Mouse (Mus musculus): ENCODE results near the gene Arih2. TPM values are rescaled to one million over a fixed set of nuclear protein-coding genes. Genes with fewer than 3 reads are reported as not detected.
A peak's percentile ranks its signal among the peaks of the same experiment; 100 is the strongest.

The Arih2 gene
- polyA plus RNA-seq, 1 experiment from 2014 or later: 40.4 TPM

DNA sequence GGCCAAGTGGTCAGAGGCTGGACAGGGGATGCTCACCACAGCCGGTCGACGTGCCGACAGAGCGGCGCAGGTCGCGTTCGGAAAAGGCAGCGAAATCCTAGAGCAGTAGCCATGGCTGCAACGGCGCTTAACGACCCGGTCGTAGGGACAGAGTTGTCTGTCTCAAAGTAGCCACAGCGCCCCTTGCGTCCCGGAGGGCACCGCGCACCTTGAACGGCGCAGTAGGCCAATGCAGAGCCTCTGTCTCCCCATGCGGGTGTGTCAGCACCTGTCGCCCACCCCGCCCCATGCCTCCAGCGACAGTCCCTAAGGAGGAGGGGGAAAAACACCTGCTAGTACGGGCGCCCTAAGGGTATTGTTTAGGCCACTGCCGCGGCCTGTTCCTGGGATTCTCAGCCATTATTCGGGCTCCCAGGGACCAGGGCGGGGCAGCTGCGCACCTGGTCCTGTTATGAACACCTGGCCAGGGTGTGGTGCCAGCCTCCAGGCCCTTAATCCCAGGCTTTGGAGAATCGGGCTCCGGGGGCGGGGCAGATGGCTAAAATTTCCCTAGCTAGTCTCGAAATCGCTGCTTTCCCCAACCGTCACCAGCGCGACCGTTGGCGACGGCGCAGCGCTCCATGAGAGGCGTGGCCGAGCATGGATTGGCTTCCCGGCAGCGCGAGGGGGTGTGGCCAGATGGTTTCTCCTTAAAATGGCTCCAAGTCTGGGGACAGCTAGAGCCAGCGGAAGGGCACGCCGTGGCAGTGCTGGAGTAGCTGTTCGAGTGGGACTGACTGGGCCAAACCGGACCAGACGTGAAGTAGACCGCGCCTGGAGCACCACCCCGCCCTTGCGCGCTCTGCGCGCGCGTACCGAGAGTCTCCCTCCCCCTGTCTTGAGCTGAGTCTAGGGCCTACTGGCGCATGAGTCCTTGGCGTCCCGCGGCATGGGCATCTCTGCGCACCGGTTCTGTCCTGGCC is 82.1 kb downstream of the Arih2 start, which contains the start of gene Ndufaf3:
Gene Ndufaf3 (minus strand): TSS at position 620 of the 962 bp plus-strand sequence.
- Histone ChIP-seq H3K9ac (peak within 1 kb of the TSS; percentile 89), H3K4me1 (peaks cover 73% of the 10 kb centered on the region), H3K27ac (peak within 1 kb of the TSS; percentile 95), H3K4me2 (peak within 1 kb of the TSS; percentile 96), H3K27me3 (replicated peaks) (no peaks in the 10 kb centered on the region), H3K4me3 (peak within 1 kb of the TSS; percentile 80), H3K9me3 (replicated peaks) (no peaks in the 10 kb centered on the region), H3K36me3 (peaks cover 52% of the 10 kb centered on the region)
- WGBS (ENCODE audit: insufficient replicate concordance): under 1% methylated on average over 73 of the region's 73 CpGs
- peak; percentile 80 for ATAC-seq

DNA sequence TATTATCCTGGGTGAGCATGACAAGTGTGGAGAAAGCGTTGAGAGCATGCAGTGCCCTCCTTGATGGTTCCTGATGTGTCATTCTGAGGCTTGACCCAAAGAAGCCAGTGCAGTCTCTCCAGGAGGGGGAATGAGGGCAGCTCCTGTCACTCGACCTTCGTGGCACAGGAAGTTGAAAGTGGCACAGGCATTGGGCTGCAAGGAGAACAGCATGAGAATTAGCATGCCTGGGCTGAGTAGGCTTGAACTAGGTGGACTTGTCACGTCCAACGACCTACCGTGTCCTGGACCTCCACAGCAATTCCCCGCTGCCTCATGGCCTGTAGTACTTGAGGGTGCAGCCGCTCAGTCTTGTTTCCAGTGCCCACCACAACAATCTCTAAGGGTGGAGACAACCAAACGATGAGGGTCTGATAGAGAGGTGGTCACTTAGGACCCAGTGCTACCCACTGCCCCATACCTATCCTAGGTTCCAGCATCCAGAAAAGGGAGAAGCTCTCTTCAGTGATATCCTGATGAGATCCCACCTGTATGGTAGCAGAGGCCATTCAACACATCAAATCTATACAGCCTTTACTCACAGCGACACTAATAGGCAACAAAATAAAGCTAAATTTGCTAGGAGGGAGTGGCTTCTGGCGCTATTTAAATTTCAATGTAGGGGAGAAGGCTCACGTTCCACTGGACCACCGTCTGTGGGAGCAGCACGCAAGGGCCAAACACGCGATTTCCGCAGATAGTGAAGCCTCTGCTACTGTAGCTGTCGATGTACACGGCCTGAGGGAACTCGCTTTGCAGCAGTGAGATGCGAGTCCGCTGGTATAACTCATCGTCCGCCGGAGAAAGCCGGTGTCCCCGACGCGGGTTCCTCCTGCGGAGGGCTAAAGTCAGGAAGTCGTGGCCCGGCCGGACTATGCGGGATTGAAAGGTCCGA is 83.0 kb downstream of the Arih2 start:
- H3K4me3 ChIP-seq: peak overlapping the region; percentile 80
- H3K9me3 ChIP-seq (replicated peaks): no peaks in the 10 kb centered on the region
- peak overlapping the region; percentile 96 for H3K4me2 ChIP-seq
- 8% methylated on average over 35 of the region's 35 CpGs for WGBS (ENCODE audit: insufficient replicate concordance)
- peak; percentile 0 for ATAC-seq
- H3K27me3 ChIP-seq (replicated peaks): no peaks in the 10 kb centered on the region
- peaks cover 82% of the 10 kb centered on the region for H3K4me1 ChIP-seq
- peak overlapping the region; percentile 95 for H3K27ac ChIP-seq
- H3K36me3 ChIP-seq: peaks cover 52% of the 10 kb centered on the region
- peak overlapping the region; percentile 89 for H3K9ac ChIP-seq

DNA sequence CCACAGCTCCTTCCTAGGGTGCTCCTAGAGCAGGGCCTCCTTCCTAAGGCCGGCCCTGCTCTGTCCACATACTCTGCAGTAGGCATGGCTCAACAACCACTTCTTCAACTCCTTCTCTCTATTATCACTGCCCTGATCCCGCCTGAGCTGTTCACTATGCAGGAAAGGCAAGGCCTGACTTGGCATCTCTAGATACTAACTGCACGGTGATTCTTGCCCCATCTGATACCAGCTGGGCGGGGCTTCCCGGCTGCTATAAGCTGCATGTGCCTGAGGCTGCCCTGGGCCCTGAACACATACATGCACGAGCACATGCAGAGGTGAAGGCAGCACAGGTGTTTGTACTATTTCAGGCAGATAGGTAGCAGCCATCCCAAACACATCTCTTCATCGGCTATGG is 85.1 kb downstream of the Arih2 start:
- 56% methylated on average over 7 of the region's 7 CpGs for WGBS (ENCODE audit: insufficient replicate concordance)
- Histone ChIP-seq H3K4me2 (peak overlapping the region; percentile 21; the same call in 1 of the 2 replicates), H3K27me3 (replicated peaks) (no peaks in the 10 kb centered on the region), H3K36me3 (peaks cover 54% of the 10 kb centered on the region), H3K27ac (0 out of 2 replicates have a peak overlapping the region, but pooled peaks have one; percentile 62), H3K9me3 (replicated peaks) (no peaks in the 10 kb centered on the region), H3K9ac (no peak overlapping the region), H3K4me1 (peaks cover 67% of the 10 kb centered on the region), H3K4me3 (0 out of 2 replicates have a peak overlapping the region, but pooled peaks have one; percentile 1)
- ATAC-seq: no peak

DNA sequence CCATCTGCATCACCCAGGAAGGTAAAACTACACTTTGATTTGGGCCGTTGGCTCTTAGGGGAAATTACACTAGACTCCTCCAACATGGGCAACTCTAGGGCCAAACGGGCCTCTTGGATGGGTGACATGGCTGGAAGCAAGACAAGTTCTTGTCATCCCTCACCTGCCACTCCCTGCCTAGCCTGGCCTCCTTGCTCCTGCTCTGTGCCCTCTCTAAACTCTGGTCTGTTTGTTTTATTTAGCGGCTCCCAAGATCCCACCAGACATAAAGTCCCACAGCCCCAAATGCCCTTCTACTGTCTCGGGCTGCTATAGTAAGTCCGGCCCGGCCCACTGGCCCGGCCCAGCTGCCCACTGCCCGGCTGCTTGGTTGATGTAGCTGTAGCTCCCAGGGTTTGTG is 85.5 kb downstream of the Arih2 start:
- no peaks in the 10 kb centered on the region for H3K27me3 ChIP-seq (replicated peaks)
- H3K27ac ChIP-seq: 0 out of 2 replicates have a peak overlapping the region, but pooled peaks have one; percentile 62
- no peaks in the 10 kb centered on the region for H3K9me3 ChIP-seq (replicated peaks)
- H3K4me2 ChIP-seq: peak overlapping the region; percentile 21
- no peak overlapping the region for H3K9ac ChIP-seq
- ATAC-seq: no peak
- peaks cover 59% of the 10 kb centered on the region for H3K36me3 ChIP-seq
- 0 out of 2 replicates have a peak overlapping the region, but pooled peaks have one; percentile 1 for H3K4me3 ChIP-seq
- WGBS (ENCODE audit: insufficient replicate concordance): 91% methylated on average over 8 of the region's 8 CpGs
- H3K4me1 ChIP-seq: peaks cover 62% of the 10 kb centered on the region

DNA sequence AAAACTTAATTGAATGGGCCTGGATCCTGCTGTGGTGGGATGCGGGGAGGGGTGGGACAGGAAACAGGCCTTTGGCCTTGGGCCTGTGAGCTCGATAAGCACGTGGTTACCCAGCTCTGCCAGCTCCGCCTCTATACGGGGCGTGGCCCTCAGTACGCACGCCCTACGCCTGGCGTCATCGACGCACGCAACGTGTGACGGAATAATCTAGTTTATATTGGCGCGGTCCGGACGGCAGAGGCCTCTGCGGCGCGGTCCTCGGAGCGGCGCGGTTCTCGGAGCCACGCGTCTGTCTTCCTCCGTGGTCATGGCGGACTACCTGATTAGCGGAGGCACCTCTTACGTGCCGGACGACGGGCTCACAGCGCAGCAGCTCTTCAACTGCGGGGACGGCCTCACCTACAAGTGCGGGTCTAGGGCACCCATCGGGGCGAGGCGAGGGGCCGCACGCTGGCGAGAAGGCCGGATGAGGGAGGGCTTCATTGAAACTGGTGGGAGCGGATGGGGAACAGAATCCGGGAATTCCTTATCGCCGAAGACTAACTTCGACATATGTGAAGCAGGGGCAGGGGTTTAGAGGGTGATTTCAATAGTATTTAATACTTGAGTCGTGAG is 88.9 kb downstream of the Arih2 start, which contains the start of gene Impdh2:
Gene Impdh2 (plus strand): TSS at position 60 of the 615 bp plus-strand sequence.
- peak within 1 kb of the TSS; percentile 86 for H3K9ac ChIP-seq
- peak; percentile 97 for ATAC-seq
- peaks cover 41% of the 10 kb centered on the region for H3K4me1 ChIP-seq
- peak within 1 kb of the TSS; percentile 90 for H3K4me2 ChIP-seq
- peaks cover 85% of the 10 kb centered on the region for H3K36me3 ChIP-seq
- peak within 1 kb of the TSS; percentile 78 for H3K27ac ChIP-seq
- WGBS (ENCODE audit: insufficient replicate concordance): under 1% methylated on average over 53 of the region's 53 CpGs
- H3K27me3 ChIP-seq (replicated peaks): no peaks in the 10 kb centered on the region
- H3K9me3 ChIP-seq (replicated peaks): no peaks in the 10 kb centered on the region
- peak within 1 kb of the TSS; percentile 77 for H3K4me3 ChIP-seq

DNA sequence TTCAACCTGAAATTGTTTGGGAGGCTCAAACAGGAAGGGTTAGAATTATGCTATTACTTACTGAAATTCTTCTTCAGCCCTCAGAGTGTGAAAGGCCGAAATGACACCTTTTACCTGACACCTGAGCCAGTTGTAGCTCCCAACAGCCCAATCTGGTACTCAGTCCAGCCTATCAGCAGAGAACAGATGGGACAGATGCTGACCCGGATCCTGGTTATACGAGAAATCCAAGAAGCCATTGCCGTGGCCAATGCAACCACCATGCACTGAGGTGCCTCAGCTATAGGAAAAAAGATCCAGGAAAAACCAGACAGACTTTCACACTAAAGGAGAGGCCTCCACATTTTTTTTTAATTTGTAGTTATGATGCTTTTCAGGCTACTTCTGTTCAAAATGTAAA is 90.0 kb downstream of the Arih2 start:
- Histone ChIP-seq H3K4me1 (peaks cover 34% of the 10 kb centered on the region), H3K9me3 (replicated peaks) (no peaks in the 10 kb centered on the region), H3K4me3 (no peak overlapping the region), H3K27me3 (replicated peaks) (no peaks in the 10 kb centered on the region), H3K9ac (no peak overlapping the region), H3K4me2 (no peak overlapping the region), H3K36me3 (peaks cover 85% of the 10 kb centered on the region), H3K27ac (no peak overlapping the region)
- ATAC-seq: no peak
- WGBS (ENCODE audit: insufficient replicate concordance): 77% methylated on average over 4 of the region's 4 CpGs

MicroRNA genes within 50 kb of the gene (microRNA counts, 519-probe panel; counts per million panel counts)
- 5,797 counts per million, percentile 90 among the panel's probes with 10 or more counts for microRNA mmu-miR-191
- 4,778 counts per million, percentile 83 among the panel's probes with 10 or more counts for microRNA mmu-miR-425

Small RNAs within 50 kb of the gene (microRNA-seq; reads per million reads assigned to microRNA genes)
- gene Gm24083 (not detected), gene Gm26298 (not detected), gene Mir191 (not detected), gene Mir425 (6,737 reads per million, percentile 90 among the genes with 10 or more reads in this experiment)

Other genes starting within 250 kb of the Arih2 start
- gene Ccdc36, start 220.9 kb downstream of the Arih2 start, polyA plus RNA-seq (2016; fragmentation: Nextera tagmentation; extraction: Ambion mirVana): 0.55 TPM in 2 replicates
- gene BC048562, start 212.9 kb downstream of the Arih2 start, polyA plus RNA-seq (2016; fragmentation: Nextera tagmentation; extraction: Ambion mirVana): not detected in 2 replicates
- gene Ccdc71, start 188.9 kb downstream of the Arih2 start, polyA plus RNA-seq (2016; fragmentation: Nextera tagmentation; extraction: Ambion mirVana): 28.5 and 32.9 TPM in 2 replicates
- 17.7 and 18.8 TPM in 2 replicates for gene Klhdc8b, start 187.8 kb downstream of the Arih2 start, polyA plus RNA-seq (2016; fragmentation: Nextera tagmentation; extraction: Ambion mirVana)
- gene Lamb2, start 169.7 kb downstream of the Arih2 start, polyA plus RNA-seq (2016; fragmentation: Nextera tagmentation; extraction: Ambion mirVana): 9.8 and 10.9 TPM in 2 replicates
- gene Usp19, start 158.8 kb downstream of the Arih2 start, polyA plus RNA-seq (2016; fragmentation: Nextera tagmentation; extraction: Ambion mirVana): 48.0 and 52.1 TPM in 2 replicates
- gene Qars, start 141.7 kb downstream of the Arih2 start, polyA plus RNA-seq (2016; fragmentation: Nextera tagmentation; extraction: Ambion mirVana): 74.4 and 79.9 TPM in 2 replicates
- gene Qrich1, start 132.6 kb downstream of the Arih2 start, polyA plus RNA-seq (2016; fragmentation: Nextera tagmentation; extraction: Ambion mirVana): 78.6 and 81.6 TPM in 2 replicates
- gene Impdh2, start 89.1 kb downstream of the Arih2 start, polyA plus RNA-seq (2016; fragmentation: Nextera tagmentation; extraction: Ambion mirVana): 173 and 184 TPM in 2 replicates
- 34.8 and 38.9 TPM in 2 replicates for gene Ndufaf3, start 82.0 kb downstream of the Arih2 start, polyA plus RNA-seq (2016; fragmentation: Nextera tagmentation; extraction: Ambion mirVana)
- gene Dalrd3, start 79.5 kb downstream of the Arih2 start, polyA plus RNA-seq (2016; fragmentation: Nextera tagmentation; extraction: Ambion mirVana): 52.7 and 58.9 TPM in 2 replicates
- gene Wdr6, start 70.6 kb downstream of the Arih2 start, polyA plus RNA-seq (2016; fragmentation: Nextera tagmentation; extraction: Ambion mirVana): 28.3 and 29.3 TPM in 2 replicates
- 1.1 and 1.4 TPM in 2 replicates for gene P4htm, start 51.7 kb downstream of the Arih2 start, polyA plus RNA-seq (2016; fragmentation: Nextera tagmentation; extraction: Ambion mirVana)
- gene Slc25a20, start 12.7 kb upstream of the Arih2 start, polyA plus RNA-seq (2016; fragmentation: Nextera tagmentation; extraction: Ambion mirVana): 25.2 and 26.7 TPM in 2 replicates
- 15.5 and 17.5 TPM in 2 replicates for gene Prkar2a, start 39.9 kb upstream of the Arih2 start, polyA plus RNA-seq (2016; fragmentation: Nextera tagmentation; extraction: Ambion mirVana)
- gene Ip6k2, start 134.4 kb upstream of the Arih2 start, polyA plus RNA-seq (2016; fragmentation: Nextera tagmentation; extraction: Ambion mirVana): 15.7 and 20.3 TPM in 2 replicates
- gene Nckipsd, start 159.0 kb upstream of the Arih2 start, polyA plus RNA-seq (2016; fragmentation: Nextera tagmentation; extraction: Ambion mirVana): 5.6 and 9.1 TPM in 2 replicates
- gene Celsr3, start 176.9 kb upstream of the Arih2 start, polyA plus RNA-seq (2016; fragmentation: Nextera tagmentation; extraction: Ambion mirVana): 0.13 and 0.15 TPM in 2 replicates
- gene Slc26a6, start 203.9 kb upstream of the Arih2 start, polyA plus RNA-seq (2016; fragmentation: Nextera tagmentation; extraction: Ambion mirVana): 6.9 and 9.0 TPM in 2 replicates

Data from liver, embryonic 12.5 days (tissue).